Mouse (Mus musculus) lung, postnatal 0 days (tissue): ENCODE measurements around the gene Mlf2. TPM values are rescaled to one million over a fixed set of nuclear protein-coding genes. Genes with fewer than 3 reads are reported as not detected.

Source experiments
- ATAC-seq: fragments of 200-750 bp; cut with Nextera tagmentation; 2 replicates; pipeline ENCODE4 v1.8.0; 2017; ENCODE audit warnings: moderate library complexity
- DNase-seq: peaks from one replicate; pipeline ENCODE4 v3.0.0-alpha.2; 2016; ENCODE audit warnings: low spot score
- H3K27ac ChIP-seq: fragments of 300-500 bp; sonication (generic); 2 replicates; pipeline ENCODE4 v1.5.1; 2014; ENCODE audit warnings: antibody characterized with exemption, mild to moderate bottlenecking, low read length, mixed read lengths
- H3K27me3 ChIP-seq: fragments of 300-500 bp; sonication (generic); replicated peaks from 2 replicates; pipeline ENCODE4 v1.6.1; 2014; ENCODE audit warnings: low read length, mixed read lengths; ENCODE audit not compliant: insufficient read depth
- H3K36me3 ChIP-seq: fragments of 300-500 bp; sonication (generic); 2 replicates; pipeline ENCODE4 v1.6.1; 2014; ENCODE audit warnings: low read length, mixed read lengths; ENCODE audit not compliant: insufficient read depth
- H3K4me1 ChIP-seq: fragments of 300-500 bp; sonication (generic); 2 replicates; pipeline ENCODE4 v1.6.1; 2014; ENCODE audit warnings: antibody characterized with exemption, low read depth, low read length, mixed read lengths; ENCODE audit not compliant: insufficient read depth
- H3K4me2 ChIP-seq: fragments of 300-500 bp; sonication (generic); replicated peaks from 2 replicates; pipeline ENCODE4 v1.6.1; 2014; ENCODE audit warnings: low read depth, mild to moderate bottlenecking, low read length, moderate library complexity, mixed read lengths
- H3K4me3 ChIP-seq: fragments of 300-500 bp; sonication (generic); 2 replicates; pipeline ENCODE4 v1.5.1; 2014; ENCODE audit warnings: low read depth, low read length
- H3K9ac ChIP-seq: fragments of 300-500 bp; sonication (generic); replicated peaks from 2 replicates; pipeline ENCODE4 v1.6.1; 2014; ENCODE audit warnings: low read depth, mild to moderate bottlenecking
- H3K9me3 ChIP-seq: fragments of 300-500 bp; sonication (generic); 2 replicates; pipeline ENCODE4 v1.6.1; 2016; ENCODE audit warnings: low read length, mixed read lengths
- CTCF ChIP-seq: IDR thresholded peaks from 2 replicates; pipeline ENCODE4 v1.5.1; 2016; ENCODE audit warnings: antibody characterized with exemption, mild to moderate bottlenecking
- EP300 ChIP-seq: IDR thresholded peaks from 2 replicates; pipeline ENCODE4 v1.6.1; 2016; ENCODE audit warnings: antibody characterized with exemption, mild to moderate bottlenecking, control low read depth
- WGBS: fragments of 180-500 bp; shearing (Covaris S2); extraction: QIAGEN DNeasy Blood & Tissue Kit; methylation state at CpG from one replicate; pipeline ENCODE4 v1.1.7; 2014; 5-methylcytosine and 5-hydroxymethylcytosine counted together
- polyA plus RNA-seq: library from polyadenylated mRNA; unstranded; fragments of >200 nt; fragmentation: Nextera tagmentation; extraction: Ambion mirVana; gene quantifications from 2 replicates; pipeline ENCODE4 v1.2.1, GENCODE M21; 2015

Gene Mlf2
- polyA plus RNA-seq, 1 experiment from 2014 or later = 289 TPM

GRCm38 (mm10) chr6:124967766-124968165 is 36.6 kb downstream of the Mlf2 start:
- TF ChIP-seq CTCF = peak; percentile 67
- TF ChIP-seq EP300 = no peak
- Histone ChIP-seq H3K4me2 (no peak overlapping the region), H3K4me3 (no peak overlapping the region), H3K4me1 (peaks cover 5% of the 10 kb centered on the region), H3K9ac (no peak overlapping the region), H3K27ac (no peak overlapping the region), H3K9me3 (no peaks in the 10 kb centered on the region), H3K36me3 (no peaks in the 10 kb centered on the region), H3K27me3 (no peaks in the 10 kb centered on the region)
- DNase-seq = peak; percentile 47
- no peak for ATAC-seq
- 56% methylated on average over 4 of the region's 4 CpGs for WGBS

Other genes with a start within 250 kb of the Mlf2 start
- gene Emg1, start 219.2 kb upstream of the Mlf2 start, polyA plus RNA-seq = 83.1 and 86.7 TPM in 2 replicates
- gene Phb2, start 219.1 kb upstream of the Mlf2 start, polyA plus RNA-seq = 162 and 169 TPM in 2 replicates
- 24.0 and 27.8 TPM in 2 replicates for gene Ptpn6, start 192.7 kb upstream of the Mlf2 start, polyA plus RNA-seq
- gene Grcc10, start 190.0 kb upstream of the Mlf2 start, polyA plus RNA-seq = 332 and 367 TPM in 2 replicates
- gene Gm45234, start 175.4 kb upstream of the Mlf2 start, polyA plus RNA-seq = not detected in 2 replicates
- gene Atn1, start 174.9 kb upstream of the Mlf2 start, polyA plus RNA-seq = 9.6 and 11.2 TPM in 2 replicates
- gene Eno2, start 161.7 kb upstream of the Mlf2 start, polyA plus RNA-seq = 1.2 and 1.5 TPM in 2 replicates
- gene Lrrc23, start 151.7 kb upstream of the Mlf2 start, polyA plus RNA-seq = 26.7 and 34.0 TPM in 2 replicates
- gene Spsb2, start 122.7 kb upstream of the Mlf2 start, polyA plus RNA-seq = 27.6 and 33.7 TPM in 2 replicates
- gene Tpi1, start 117.1 kb upstream of the Mlf2 start, polyA plus RNA-seq = 186 and 187 TPM in 2 replicates
- 53.6 and 54.3 TPM in 2 replicates for gene Usp5, start 101.9 kb upstream of the Mlf2 start, polyA plus RNA-seq
- 8.2 and 11.8 TPM in 2 replicates for gene Cdca3, start 101.8 kb upstream of the Mlf2 start, polyA plus RNA-seq
- gene Gnb3, start 91.1 kb upstream of the Mlf2 start, polyA plus RNA-seq = 0.24 and 0.26 TPM in 2 replicates
- 8.4 and 9.3 TPM in 2 replicates for gene P3h3, start 73.6 kb upstream of the Mlf2 start, polyA plus RNA-seq
- 0.20 and 0.26 TPM in 2 replicates for gene Gpr162, start 67.4 kb upstream of the Mlf2 start, polyA plus RNA-seq
- 0.07 and 0.10 TPM in 2 replicates for gene Cd4, start 43.2 kb upstream of the Mlf2 start, polyA plus RNA-seq
- gene Lag3, start 19.7 kb upstream of the Mlf2 start, polyA plus RNA-seq = 2.3 TPM in 2 replicates
- 533 and 563 TPM in 2 replicates for gene Ptms, start 11.3 kb upstream of the Mlf2 start, polyA plus RNA-seq
- gene Cops7a, start 34.2 kb downstream of the Mlf2 start, polyA plus RNA-seq = 112 and 118 TPM in 2 replicates
- gene Pianp, start 65.3 kb downstream of the Mlf2 start, polyA plus RNA-seq = 0.29 and 0.35 TPM in 2 replicates
- 8.6 and 9.9 TPM in 2 replicates for gene Zfp384, start 77.8 kb downstream of the Mlf2 start, polyA plus RNA-seq
- gene Ing4, start 108.4 kb downstream of the Mlf2 start, polyA plus RNA-seq = 100 and 104 TPM in 2 replicates
- 4.1 and 4.4 TPM in 2 replicates for gene Acrbp, start 118.3 kb downstream of the Mlf2 start, polyA plus RNA-seq
- 0.19 and 0.44 TPM in 2 replicates for gene Lpar5, start 136.5 kb downstream of the Mlf2 start, polyA plus RNA-seq
- gene Chd4, start 164.6 kb downstream of the Mlf2 start, polyA plus RNA-seq = 53.5 and 59.8 TPM in 2 replicates
- 16.9 and 17.7 TPM in 2 replicates for gene Nop2, start 200.5 kb downstream of the Mlf2 start, polyA plus RNA-seq
- 7.1 and 8.3 TPM in 2 replicates for gene Iffo1, start 213.9 kb downstream of the Mlf2 start, polyA plus RNA-seq
- 381 and 429 TPM in 2 replicates for gene Gapdh, start 235.1 kb downstream of the Mlf2 start, polyA plus RNA-seq